Mouse (Mus musculus): Measurements from ENCODE around the gene Ift81. TPM values are rescaled to one million over a fixed set of nuclear protein-coding genes. Genes with fewer than 3 reads are reported as not detected.

The Ift81 gene
- polyA plus RNA-seq, 1 experiment from 2014 or later, result 41.4 TPM

GRCm38 (mm10) chr5:122525238-122525931, 88.9 kb downstream of the Ift81 start:
- Histone ChIP-seq H3K4me2 (replicated peaks) (no peak overlapping the region), H3K27me3 (no peaks in the 10 kb centered on the region), H3K4me3 (replicated peaks) (no peak overlapping the region), H3K27ac (replicated peaks) (0 out of 2 replicates have a peak overlapping the region, but pooled peaks have one; percentile 11), H3K36me3 (no peaks in the 10 kb centered on the region), H3K4me1 (peaks cover 56% of the 10 kb centered on the region), H3K9me3 (replicated peaks) (no peaks in the 10 kb centered on the region), H3K9ac (no peak overlapping the region)
- ATAC-seq (ENCODE audit: insufficient number of reproducible peaks, low FRiP score, low TSS enrichment, low read depth), result no peak
- WGBS, result 78% methylated on average over 14 of the region's 14 CpGs

- Histone ChIP-seq H3K9me3 (replicated peaks) (no peaks in the 10 kb centered on the region), H3K4me1 (peaks cover 51% of the 10 kb centered on the region), H3K27me3 (no peaks in the 10 kb centered on the region), H3K27ac (replicated peaks) (0 out of 2 replicates have a peak overlapping the region, but pooled peaks have one; percentile 11), H3K4me2 (replicated peaks) (no peak overlapping the region), H3K36me3 (no peaks in the 10 kb centered on the region), H3K4me3 (replicated peaks) (no peak overlapping the region), H3K9ac (no peak overlapping the region)
- no peak for ATAC-seq (ENCODE audit: insufficient number of reproducible peaks, low FRiP score, low TSS enrichment, low read depth)
- 66% methylated on average over 4 of the region's 4 CpGs for WGBS
Measured at GRCm38 (mm10) chr5:122524854-122525237, 89.5 kb downstream of the Ift81 start.

GRCm38 (mm10) chr5:122524244-122524643, 90.1 kb downstream of the Ift81 start:
- H3K9ac ChIP-seq, result no peak overlapping the region
- no peak for ATAC-seq (ENCODE audit: insufficient number of reproducible peaks, low FRiP score, low TSS enrichment, low read depth)
- WGBS, result 67% methylated on average over 3 of the region's 3 CpGs

DNA sequence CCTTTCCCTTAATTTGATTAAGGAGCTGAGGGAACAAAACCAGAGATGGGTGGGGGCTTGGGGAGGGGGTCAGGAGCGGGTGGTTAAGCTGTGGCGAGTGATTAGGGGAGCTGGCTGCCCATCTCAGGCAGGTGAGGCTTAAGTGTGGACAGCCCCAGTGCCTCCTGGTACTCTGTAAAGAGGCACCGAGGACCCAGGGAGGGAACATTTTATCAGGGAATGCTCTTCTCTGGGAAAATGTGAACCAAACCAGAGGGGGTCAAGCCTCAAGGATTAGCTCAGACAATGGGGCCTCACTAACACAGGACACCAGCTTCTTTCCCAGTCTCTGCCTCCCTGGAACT, 93.2 kb downstream of the Ift81 start:
- Histone ChIP-seq H3K9ac (no peak overlapping the region), H3K27ac (replicated peaks) (no peak overlapping the region), H3K4me3 (replicated peaks) (no peak overlapping the region), H3K9me3 (replicated peaks) (no peaks in the 10 kb centered on the region), H3K4me2 (replicated peaks) (no peak overlapping the region), H3K36me3 (no peaks in the 10 kb centered on the region), H3K27me3 (no peaks in the 10 kb centered on the region), H3K4me1 (peaks cover 28% of the 10 kb centered on the region; the same call in 1 of the 2 replicates)
- no peak for ATAC-seq (ENCODE audit: insufficient number of reproducible peaks, low FRiP score, low TSS enrichment, low read depth)
- 44% methylated on average over 3 of the region's 3 CpGs for WGBS

More at GRCm38 (mm10) chr5:122524244-122524643, 90.1 kb downstream of the Ift81 start:
- Histone ChIP-seq H3K27ac (replicated peaks) (no peak overlapping the region), H3K4me3 (replicated peaks) (no peak overlapping the region), H3K9me3 (replicated peaks) (no peaks in the 10 kb centered on the region), H3K36me3 (no peaks in the 10 kb centered on the region), H3K27me3 (no peaks in the 10 kb centered on the region), H3K4me2 (replicated peaks) (no peak overlapping the region), H3K4me1 (peaks cover 45% of the 10 kb centered on the region)

GRCm38 (mm10) chr5:122520254-122521129, 93.8 kb downstream of the Ift81 start:
- no peaks in the 10 kb centered on the region for H3K9me3 ChIP-seq (replicated peaks)
- H3K4me2 ChIP-seq (replicated peaks), result no peak overlapping the region
- no peak overlapping the region for H3K9ac ChIP-seq
- H3K27ac ChIP-seq (replicated peaks), result no peak overlapping the region
- no peaks in the 10 kb centered on the region for H3K27me3 ChIP-seq
- WGBS, result 57% methylated on average over 23 of the region's 23 CpGs
- peaks cover 26% of the 10 kb centered on the region; the same call in 1 of the 2 replicates for H3K4me1 ChIP-seq
- no peak overlapping the region for H3K4me3 ChIP-seq (replicated peaks)
- no peaks in the 10 kb centered on the region for H3K36me3 ChIP-seq
- no peak for ATAC-seq (ENCODE audit: insufficient number of reproducible peaks, low FRiP score, low TSS enrichment, low read depth)

DNA sequence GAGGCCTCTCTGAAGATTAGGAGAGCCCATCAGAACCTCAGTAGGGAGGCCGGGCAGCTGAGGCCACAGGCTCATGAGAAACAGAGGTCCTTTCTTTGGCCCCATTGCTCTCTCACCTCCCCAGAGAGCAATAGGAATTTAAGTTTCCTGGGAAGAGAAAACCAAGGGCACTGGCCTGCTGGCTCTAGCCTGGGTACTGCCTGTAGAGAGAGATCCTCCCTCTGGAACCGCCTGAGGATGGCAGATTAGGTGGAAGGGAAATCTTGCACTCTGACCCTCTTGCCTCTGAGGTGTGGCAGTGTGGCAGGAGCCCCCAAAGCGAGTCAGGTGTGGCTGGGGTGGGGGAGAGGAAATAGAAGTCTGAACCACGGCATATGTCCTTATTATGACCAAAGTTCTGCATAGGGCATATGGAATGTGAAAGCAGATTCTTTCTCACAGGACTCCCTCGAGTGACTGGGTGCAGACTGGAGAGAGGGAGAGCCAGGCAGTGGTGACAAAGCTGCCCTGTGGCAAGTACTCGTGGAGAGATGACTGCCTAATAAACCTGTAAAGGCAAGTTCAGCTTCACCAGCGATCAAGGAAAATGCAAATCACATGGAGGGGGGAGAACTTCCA, 95.2 kb downstream of the Ift81 start:
- Histone ChIP-seq H3K4me3 (replicated peaks) (no peak overlapping the region), H3K9me3 (replicated peaks) (no peaks in the 10 kb centered on the region), H3K4me2 (replicated peaks) (no peak overlapping the region), H3K4me1 (peaks cover 29% of the 10 kb centered on the region), H3K27me3 (no peaks in the 10 kb centered on the region), H3K36me3 (no peaks in the 10 kb centered on the region), H3K9ac (no peak overlapping the region), H3K27ac (replicated peaks) (no peak overlapping the region; the same call in 1 of the 2 replicates)
- no peak for ATAC-seq (ENCODE audit: insufficient number of reproducible peaks, low FRiP score, low TSS enrichment, low read depth)
- whole genome bisulfite sequencing, result 27% methylated on average over 7 of the region's 7 CpGs

DNA sequence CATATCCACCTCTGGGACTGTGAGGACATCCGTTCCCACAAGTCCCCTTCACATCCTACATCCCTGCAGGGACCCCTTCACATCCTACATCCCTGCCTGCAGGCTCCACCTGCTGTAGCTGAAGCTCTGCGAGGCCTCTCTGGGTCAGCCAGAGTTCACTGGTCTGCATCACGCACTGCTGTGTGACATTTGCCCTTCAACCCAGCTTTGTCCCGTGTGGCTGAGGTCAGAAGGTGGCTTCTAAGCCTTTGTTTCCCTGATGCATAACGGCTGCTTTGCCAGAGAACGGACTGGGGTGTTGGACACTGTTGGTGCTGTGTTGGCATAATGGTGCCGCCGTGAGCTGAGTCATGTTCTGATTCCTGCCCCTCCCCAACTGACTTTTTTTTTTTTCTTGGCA, 96.1 kb downstream of the Ift81 start:
- no peaks in the 10 kb centered on the region for H3K27me3 ChIP-seq
- H3K27ac ChIP-seq (replicated peaks), result no peak overlapping the region
- H3K9ac ChIP-seq, result no peak overlapping the region
- no peaks in the 10 kb centered on the region for H3K9me3 ChIP-seq (replicated peaks)
- H3K4me1 ChIP-seq, result peaks cover 36% of the 10 kb centered on the region
- no peak for ATAC-seq (ENCODE audit: insufficient number of reproducible peaks, low FRiP score, low TSS enrichment, low read depth)
- no peak overlapping the region for H3K4me3 ChIP-seq (replicated peaks)
- H3K4me2 ChIP-seq (replicated peaks), result no peak overlapping the region
- WGBS, result 39% methylated on average over 8 of the region's 8 CpGs
- H3K36me3 ChIP-seq, result no peaks in the 10 kb centered on the region

DNA sequence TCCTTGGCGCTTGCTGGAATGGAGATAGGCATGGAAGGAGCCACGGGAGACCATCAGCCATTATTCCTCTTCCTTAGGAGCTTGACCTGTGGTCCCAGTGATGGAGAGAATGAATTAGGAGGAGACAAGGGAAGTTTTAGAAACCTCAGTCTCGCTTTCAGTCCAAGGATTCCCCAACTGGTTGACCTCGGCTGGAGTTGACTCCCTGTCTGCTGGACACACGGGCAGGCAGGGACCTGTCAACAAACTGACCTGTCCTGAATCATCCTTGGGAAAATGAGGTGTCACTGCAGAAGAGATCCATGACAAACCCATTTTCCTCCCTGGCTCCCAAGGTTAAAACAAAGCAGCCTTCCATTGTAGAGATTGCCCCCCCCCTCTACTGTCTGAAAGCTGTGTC, 97.4 kb downstream of the Ift81 start:
- WGBS, result 82% methylated on average over 5 of the region's 5 CpGs
- no peak overlapping the region for H3K4me2 ChIP-seq (replicated peaks)
- H3K9me3 ChIP-seq (replicated peaks), result no peaks in the 10 kb centered on the region

DNA sequence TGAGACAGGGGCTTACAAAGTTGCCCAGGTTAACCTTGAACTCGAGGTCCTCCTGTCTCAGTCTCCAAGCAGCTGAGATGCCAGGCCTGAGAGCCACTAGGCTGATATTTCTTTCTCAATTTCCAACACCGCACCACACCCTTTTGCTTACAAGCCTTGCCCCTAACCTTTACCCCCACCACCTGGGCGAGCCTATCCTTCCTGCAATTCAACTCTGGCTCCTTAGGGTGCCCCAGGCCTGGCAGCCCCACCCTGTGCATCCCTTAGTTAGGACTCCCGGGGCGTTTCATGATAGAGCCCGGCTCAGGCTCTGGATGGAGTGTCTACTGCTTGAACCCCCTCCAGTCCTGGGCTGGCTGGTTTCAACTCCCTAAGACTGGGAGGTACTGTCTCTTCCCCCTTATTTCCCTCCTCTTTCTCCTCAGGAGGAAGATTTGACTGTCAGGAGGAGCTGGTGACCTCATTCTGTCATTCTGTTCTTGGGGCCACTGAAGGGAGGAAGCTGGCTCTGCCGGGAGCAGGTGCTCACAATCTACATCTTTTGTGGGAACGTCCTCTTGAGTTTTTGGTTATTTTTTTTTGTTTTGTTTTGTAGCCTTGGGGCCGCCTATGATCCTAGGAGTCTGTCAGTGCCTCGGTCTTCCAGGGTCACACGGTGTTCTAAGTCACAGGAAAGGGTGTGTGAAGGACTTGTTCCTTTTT, 98.1 kb downstream of the Ift81 start:
- no peaks in the 10 kb centered on the region for H3K9me3 ChIP-seq (replicated peaks)
- no peak overlapping the region for H3K4me2 ChIP-seq (replicated peaks)
- H3K27ac ChIP-seq (replicated peaks), result peak overlapping the region; percentile 2; the same call in 1 of the 2 replicates
- no peaks in the 10 kb centered on the region for H3K27me3 ChIP-seq
- no peak for ATAC-seq (ENCODE audit: insufficient number of reproducible peaks, low FRiP score, low TSS enrichment, low read depth)
- 64% methylated on average over 11 of the region's 11 CpGs for WGBS
- H3K36me3 ChIP-seq, result no peaks in the 10 kb centered on the region
- H3K4me3 ChIP-seq (replicated peaks), result no peak overlapping the region
- H3K4me1 ChIP-seq, result peaks cover 45% of the 10 kb centered on the region
- H3K9ac ChIP-seq, result no peak overlapping the region

More for the DNA sequence above, 97.4 kb downstream of the Ift81 start:
- Histone ChIP-seq H3K27ac (replicated peaks) (0 out of 2 replicates have a peak overlapping the region, but pooled peaks have one; percentile 2), H3K4me3 (replicated peaks) (no peak overlapping the region), H3K36me3 (no peaks in the 10 kb centered on the region), H3K4me1 (peaks cover 40% of the 10 kb centered on the region), H3K9ac (no peak overlapping the region), H3K27me3 (no peaks in the 10 kb centered on the region)
- no peak for ATAC-seq (ENCODE audit: insufficient number of reproducible peaks, low FRiP score, low TSS enrichment, low read depth)

DNA sequence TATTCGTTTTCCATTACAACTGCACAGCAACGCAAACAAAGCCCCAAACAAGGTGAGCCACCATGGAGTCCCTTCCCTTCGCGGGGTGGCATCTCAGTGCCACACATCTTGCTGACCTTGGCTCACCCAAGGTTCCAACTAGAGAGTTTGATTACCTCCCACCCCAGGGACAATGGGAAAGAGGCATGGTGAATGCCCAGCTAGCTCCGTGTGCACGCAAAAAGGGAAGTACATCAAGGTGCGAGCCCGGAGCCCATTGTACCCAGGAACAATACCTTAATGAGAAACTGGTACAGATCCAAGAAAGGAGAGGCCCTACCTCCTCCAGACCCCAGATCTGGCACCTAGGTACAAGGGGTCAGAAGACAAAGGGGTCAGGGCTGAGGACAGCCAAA, 100.2 kb downstream of the Ift81 start:
- Histone ChIP-seq H3K36me3 (no peaks in the 10 kb centered on the region), H3K9ac (no peak overlapping the region), H3K4me1 (peaks cover 48% of the 10 kb centered on the region), H3K4me2 (replicated peaks) (peak overlapping the region; percentile 21), H3K9me3 (replicated peaks) (no peaks in the 10 kb centered on the region), H3K27ac (replicated peaks) (peak overlapping the region; percentile 58), H3K27me3 (no peaks in the 10 kb centered on the region), H3K4me3 (replicated peaks) (0 out of 2 replicates have a peak overlapping the region, but pooled peaks have one; percentile 1)
- WGBS, result 25% methylated on average over 8 of the region's 8 CpGs
- no peak for ATAC-seq (ENCODE audit: insufficient number of reproducible peaks, low FRiP score, low TSS enrichment, low read depth)

All from embryonic facial prominence, embryonic 15.5 days (tissue).